Mouse (Mus musculus) liver, postnatal 0 days (tissue): ENCODE measurements around the gene Avl9.

Source experiments
- CTCF ChIP-seq: sonication (generic); IDR thresholded peaks from 2 replicates; pipeline ENCODE4 v1.5.1; 2016; ENCODE audit warnings: antibody characterized with exemption, low read depth
- EP300 ChIP-seq: IDR thresholded peaks from 2 replicates; pipeline ENCODE4 v1.6.1; 2016; ENCODE audit warnings: antibody characterized with exemption, low read depth, mild to moderate bottlenecking

- TF ChIP-seq CTCF (no peak), EP300 (no peak)
These were observed 41.4 kb downstream of the Avl9 start for GRCm38 (mm10) chr6:56756117-56756516.
